Mouse (Mus musculus) liver, embryonic 13.5 days (tissue): Measurements from ENCODE around the gene Dgkz. TPM values are rescaled to one million over a fixed set of nuclear protein-coding genes. Genes with fewer than 3 reads are reported as not detected.

Source experiments
- ATAC-seq: fragments of 200-750 bp; cut with Nextera tagmentation; 2 replicates; pipeline ENCODE4 v1.8.0; 2017; ENCODE audit warnings: low read depth, mild to moderate bottlenecking, moderate number of reproducible peaks, moderate library complexity
- DNase-seq: peaks from one replicate; pipeline ENCODE4 v3.0.0; 2022
- H3K27ac ChIP-seq: fragments of 300-500 bp; sonication (generic); 2 replicates; pipeline ENCODE4 v1.5.1; 2015; ENCODE audit warnings: moderate library complexity, mild to moderate bottlenecking, inconsistent platforms
- H3K27me3 ChIP-seq: fragments of 300-500 bp; sonication (generic); 2 replicates; pipeline ENCODE4 v1.6.1; 2015; ENCODE audit warnings: mild to moderate bottlenecking, inconsistent platforms
- H3K36me3 ChIP-seq: fragments of 300-500 bp; sonication (generic); 2 replicates; pipeline ENCODE4 v1.6.1; 2015; ENCODE audit warnings: mild to moderate bottlenecking, inconsistent platforms
- H3K4me1 ChIP-seq: fragments of 300-500 bp; sonication (generic); replicated peaks from 2 replicates; pipeline ENCODE4 v1.6.1; 2015; ENCODE audit warnings: inconsistent platforms
- H3K4me2 ChIP-seq: fragments of 300-500 bp; sonication (generic); 2 replicates; pipeline ENCODE4 v1.6.1; 2015; ENCODE audit warnings: inconsistent platforms, mild to moderate bottlenecking, moderate library complexity
- H3K4me3 ChIP-seq: fragments of 300-500 bp; sonication (generic); replicated peaks from 2 replicates; pipeline ENCODE4 v1.5.1; 2015; ENCODE audit warnings: mild to moderate bottlenecking, inconsistent platforms
- H3K9ac ChIP-seq: fragments of 300-500 bp; sonication (generic); 2 replicates; pipeline ENCODE4 v1.6.1; 2015; ENCODE audit warnings: mild to moderate bottlenecking, inconsistent platforms
- H3K9me3 ChIP-seq: fragments of 300-500 bp; sonication (generic); replicated peaks from 2 replicates; pipeline ENCODE4 v1.6.1; 2016; ENCODE audit warnings: inconsistent platforms
- WGBS: fragments of 180-500 bp; shearing (Covaris S2); methylation state at CpG from one replicate; pipeline ENCODE4 v1.1.7; 2015; ENCODE audit not compliant: insufficient replicate concordance; 5-methylcytosine and 5-hydroxymethylcytosine counted together
- polyA plus RNA-seq: library from polyadenylated mRNA; unstranded; fragments of >200 nt; fragmentation: Nextera tagmentation; extraction: Ambion mirVana; gene quantifications from 2 replicates; pipeline ENCODE4 v1.2.1, GENCODE M21; 2015

Gene Dgkz
- polyA plus RNA-seq, 1 experiment from 2014 or later: 28.0 TPM

DNA sequence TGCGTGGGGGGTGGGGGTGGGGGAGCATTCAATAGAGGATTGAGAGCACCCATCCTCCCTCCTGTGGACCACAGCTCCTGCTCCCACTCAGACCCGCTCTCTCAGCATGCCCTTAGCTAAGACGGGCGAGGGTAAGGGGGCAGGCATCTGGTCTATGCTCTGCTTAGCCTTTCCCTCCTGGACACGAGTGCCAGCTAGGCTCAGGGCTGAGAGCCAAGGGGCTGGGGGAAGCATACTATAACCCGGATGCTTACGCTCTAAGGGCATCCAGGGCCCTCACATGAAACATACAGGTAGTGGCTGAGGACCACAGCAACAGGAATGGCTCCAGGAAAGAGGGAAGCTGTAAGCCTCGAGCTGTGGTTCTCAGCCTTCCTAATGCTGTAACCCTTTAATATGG lies 17.6 kb downstream of the Dgkz start:
- H3K27ac ChIP-seq: peak overlapping the region; percentile 72; the same call in 1 of the 2 replicates

GRCm38 (mm10) chr2:91957096-91957495 lies 18.6 kb downstream of the Dgkz start:
- WGBS: 7% methylated on average over 4 of the region's 4 CpGs
- Histone ChIP-seq H3K27me3 (no peaks in the 10 kb centered on the region), H3K4me1 (peaks cover 99% of the 10 kb centered on the region), H3K9ac (peak overlapping the region; percentile 55), H3K27ac (peak overlapping the region; percentile 72), H3K9me3 (no peaks in the 10 kb centered on the region), H3K36me3 (peaks cover 16% of the 10 kb centered on the region), H3K4me3 (no peak overlapping the region), H3K4me2 (peak overlapping the region; percentile 45)
- DNase-seq (no peak), ATAC-seq (peak; percentile 62)

More for the DNA sequence above, 17.6 kb downstream of the Dgkz start:
- ATAC-seq (no peak), DNase-seq (no peak)
- Histone ChIP-seq H3K4me1 (peaks cover 100% of the 10 kb centered on the region), H3K9ac (peak overlapping the region; percentile 55; the same call in 1 of the 2 replicates), H3K27me3 (no peaks in the 10 kb centered on the region), H3K4me2 (peak overlapping the region; percentile 45), H3K4me3 (no peak overlapping the region), H3K9me3 (no peaks in the 10 kb centered on the region), H3K36me3 (peaks cover 16% of the 10 kb centered on the region)
- WGBS: 82% methylated on average over 8 of the region's 8 CpGs

GRCm38 (mm10) chr2:91955875-91956274 lies 19.8 kb downstream of the Dgkz start:
- 69% methylated on average over 6 of the region's 6 CpGs for WGBS
- Histone ChIP-seq H3K4me2 (no peak overlapping the region), H3K27ac (peak overlapping the region; percentile 65)

GRCm38 (mm10) chr2:91955121-91955591 lies 20.5 kb downstream of the Dgkz start:
- H3K4me3 ChIP-seq: no peak overlapping the region
- H3K27me3 ChIP-seq: no peaks in the 10 kb centered on the region
- peaks cover 98% of the 10 kb centered on the region for H3K4me1 ChIP-seq
- ATAC-seq (no peak), DNase-seq (no peak)
- H3K9ac ChIP-seq: peak overlapping the region; percentile 40; the same call in 1 of the 2 replicates
- no peak overlapping the region for H3K4me2 ChIP-seq
- H3K27ac ChIP-seq: peak overlapping the region; percentile 65
- H3K36me3 ChIP-seq: peaks cover 6% of the 10 kb centered on the region
- no peaks in the 10 kb centered on the region for H3K9me3 ChIP-seq
- WGBS: 79% methylated on average over 4 of the region's 4 CpGs

More at GRCm38 (mm10) chr2:91955875-91956274, 19.8 kb downstream of the Dgkz start:
- H3K4me3 ChIP-seq: no peak overlapping the region
- peak overlapping the region; percentile 40 for H3K9ac ChIP-seq
- H3K36me3 ChIP-seq: peaks cover 12% of the 10 kb centered on the region
- H3K4me1 ChIP-seq: peaks cover 98% of the 10 kb centered on the region
- DNase-seq: no peak
- H3K27me3 ChIP-seq: no peaks in the 10 kb centered on the region
- no peak for ATAC-seq
- H3K9me3 ChIP-seq: no peaks in the 10 kb centered on the region

GRCm38 (mm10) chr2:91953825-91954224 lies 21.8 kb downstream of the Dgkz start:
- H3K36me3 ChIP-seq: no peaks in the 10 kb centered on the region
- 0 out of 2 replicates have a peak overlapping the region, but pooled peaks have one; percentile 2 for H3K4me2 ChIP-seq
- H3K27ac ChIP-seq: peak overlapping the region; percentile 51
- no peak for ATAC-seq
- H3K9ac ChIP-seq: peak overlapping the region; percentile 34; the same call in 1 of the 2 replicates
- no peaks in the 10 kb centered on the region for H3K27me3 ChIP-seq
- H3K9me3 ChIP-seq: no peaks in the 10 kb centered on the region
- no peak for DNase-seq
- no peak overlapping the region for H3K4me3 ChIP-seq
- H3K4me1 ChIP-seq: peaks cover 98% of the 10 kb centered on the region
- 35% methylated on average over 5 of the region's 5 CpGs for WGBS

GRCm38 (mm10) chr2:91950275-91951085 lies 25.2 kb downstream of the Dgkz start:
- DNase-seq (peak; percentile 66), ATAC-seq (peak; percentile 78)
- Histone ChIP-seq H3K36me3 (peaks cover 13% of the 10 kb centered on the region), H3K9me3 (no peaks in the 10 kb centered on the region), H3K4me3 (peak overlapping the region; percentile 63), H3K9ac (peak overlapping the region; percentile 85), H3K27ac (peak overlapping the region; percentile 97), H3K4me1 (peaks cover 98% of the 10 kb centered on the region), H3K27me3 (no peaks in the 10 kb centered on the region), H3K4me2 (peak overlapping the region; percentile 81)
- 6% methylated on average over 15 of the region's 15 CpGs for WGBS

- peak overlapping the region; percentile 97 for H3K27ac ChIP-seq
- peaks cover 98% of the 10 kb centered on the region for H3K4me1 ChIP-seq
- ATAC-seq: peak; percentile 82
- 14% methylated on average over 17 of the region's 17 CpGs for WGBS
- peak overlapping the region; percentile 81 for H3K4me2 ChIP-seq
- peaks cover 21% of the 10 kb centered on the region for H3K36me3 ChIP-seq
- peak overlapping the region; percentile 63 for H3K4me3 ChIP-seq
- peak overlapping the region; percentile 85 for H3K9ac ChIP-seq
- DNase-seq: peak; percentile 74
- no peaks in the 10 kb centered on the region for H3K27me3 ChIP-seq
- no peaks in the 10 kb centered on the region for H3K9me3 ChIP-seq
Observed at GRCm38 (mm10) chr2:91949411-91950274, 26.0 kb downstream of the Dgkz start.

DNA sequence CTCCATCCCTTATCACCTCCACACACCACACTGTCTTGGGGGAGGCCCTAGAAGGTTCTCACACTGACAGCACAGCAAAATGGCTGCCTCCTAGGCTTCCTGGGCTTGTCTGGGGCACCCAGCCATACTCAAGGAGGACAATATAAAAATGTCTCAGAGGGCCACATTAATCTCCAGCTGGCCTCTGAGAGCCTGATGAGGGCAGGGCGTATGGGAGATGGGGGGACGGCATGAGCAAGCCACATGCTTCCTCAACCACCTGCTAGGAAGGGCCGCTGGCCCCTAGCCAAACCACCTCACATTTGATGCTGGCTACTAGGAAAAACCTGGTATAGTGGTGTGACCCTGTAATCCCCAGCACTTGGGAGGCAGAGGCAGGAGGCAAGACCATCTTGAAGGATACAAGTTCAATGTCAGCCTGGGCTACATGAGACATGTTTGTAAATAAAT lies 26.8 kb downstream of the Dgkz start:
- WGBS: 17% methylated on average over 3 of the region's 3 CpGs
- peak overlapping the region; percentile 63 for H3K4me3 ChIP-seq
- peaks cover 24% of the 10 kb centered on the region for H3K36me3 ChIP-seq
- peak; percentile 24; the same call in 1 of the 2 replicates for ATAC-seq
- peaks cover 98% of the 10 kb centered on the region for H3K4me1 ChIP-seq
- H3K4me2 ChIP-seq: peak overlapping the region; percentile 81
- peak overlapping the region; percentile 97 for H3K27ac ChIP-seq
- H3K9me3 ChIP-seq: no peaks in the 10 kb centered on the region
- peak; percentile 63 for DNase-seq
- peak overlapping the region; percentile 85 for H3K9ac ChIP-seq
- no peaks in the 10 kb centered on the region for H3K27me3 ChIP-seq

- H3K4me2 ChIP-seq: peak overlapping the region; percentile 81
- WGBS: 15% methylated on average over 6 of the region's 6 CpGs
- peak; percentile 45 for ATAC-seq
Observed at GRCm38 (mm10) chr2:91948151-91948509, 27.5 kb downstream of the Dgkz start.

DNA sequence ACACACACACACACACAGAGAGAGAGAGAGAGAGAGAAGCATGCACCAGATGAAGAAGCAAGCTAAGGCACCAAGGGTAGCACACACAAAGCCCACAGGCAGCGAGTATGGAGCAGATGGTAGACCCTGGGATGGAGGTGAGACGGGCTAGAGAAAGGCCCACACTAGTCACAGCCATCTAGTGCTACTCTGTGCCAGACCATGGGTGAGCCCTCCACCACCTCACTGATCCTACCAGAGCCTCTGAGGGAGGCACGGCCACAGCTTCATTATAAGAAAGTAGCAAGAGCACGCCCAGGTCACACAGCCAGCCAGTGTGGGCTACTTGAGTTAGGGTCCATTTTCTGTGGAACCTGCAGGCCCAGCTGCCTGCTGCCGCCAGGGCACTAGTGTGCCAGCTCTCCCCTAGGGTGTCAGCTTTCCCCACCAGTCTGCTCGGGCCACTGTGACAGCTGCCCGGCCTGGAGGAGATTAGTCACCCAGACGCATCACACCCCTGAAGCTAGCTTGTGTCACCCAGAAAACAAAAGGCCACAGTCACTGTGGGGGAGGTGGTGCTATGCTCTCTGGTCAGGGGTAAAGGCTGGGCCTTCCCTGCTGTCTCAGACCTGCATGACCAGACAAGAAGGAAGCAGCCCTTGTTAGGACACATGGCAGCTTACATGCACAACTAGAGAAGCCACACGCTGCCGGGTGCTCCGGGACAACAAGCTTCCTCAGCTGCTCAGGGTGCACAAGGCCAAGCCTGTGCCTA lies 28.1 kb downstream of the Dgkz start:
- Histone ChIP-seq H3K36me3 (peaks cover 35% of the 10 kb centered on the region), H3K27ac (peak overlapping the region; percentile 97), H3K9me3 (no peaks in the 10 kb centered on the region), H3K27me3 (no peaks in the 10 kb centered on the region), H3K9ac (peak overlapping the region; percentile 85), H3K4me1 (peaks cover 92% of the 10 kb centered on the region), H3K4me3 (peak overlapping the region; percentile 63), H3K4me2 (peak overlapping the region; percentile 81)
- DNase-seq (peak; percentile 76), ATAC-seq (peak; percentile 57)
- WGBS: 29% methylated on average over 11 of the region's 11 CpGs

More at GRCm38 (mm10) chr2:91948151-91948509, 27.5 kb downstream of the Dgkz start:
- peak overlapping the region; percentile 97 for H3K27ac ChIP-seq
- peak; percentile 68 for DNase-seq
- no peaks in the 10 kb centered on the region for H3K27me3 ChIP-seq
- H3K4me1 ChIP-seq: peaks cover 97% of the 10 kb centered on the region
- H3K9me3 ChIP-seq: no peaks in the 10 kb centered on the region
- H3K36me3 ChIP-seq: peaks cover 30% of the 10 kb centered on the region
- peak overlapping the region; percentile 63 for H3K4me3 ChIP-seq
- peak overlapping the region; percentile 85 for H3K9ac ChIP-seq
